Comparison of ENCODE assay signal across 7 mouse cellular contexts in the genomic region with DNA sequence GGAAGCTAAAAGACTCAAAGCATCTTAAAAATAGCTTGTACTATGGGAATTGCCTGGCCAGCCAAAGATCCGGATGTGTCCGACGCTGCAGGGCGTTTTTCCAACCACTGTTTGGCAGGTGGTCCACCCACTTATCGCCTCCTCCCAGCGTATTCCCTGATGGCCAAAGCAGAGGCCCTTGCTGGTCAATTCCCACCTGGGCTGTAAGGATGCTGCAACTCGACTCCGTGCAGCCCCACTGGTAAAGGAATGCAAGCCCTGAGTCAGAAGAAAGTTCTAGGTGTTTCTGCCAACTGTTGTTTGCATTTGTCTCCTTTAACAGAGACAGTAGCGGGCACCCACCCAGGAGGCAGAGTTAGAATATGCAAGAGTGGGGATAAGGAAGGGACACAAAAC. TPM values are rescaled to one million over a fixed set of nuclear protein-coding genes. Genes with fewer than 3 reads are reported as not detected.
DNase-seq lines count a peak whose midpoint lies in the region; ATAC-seq and TF ChIP-seq lines count a peak whose summit lies in the region.

No protein-coding gene starts in this region.

- ATAC-seq in embryonic facial prominence, embryonic 13.5 days (ENCODE audit: insufficient number of reproducible peaks, insufficient read depth, low FRiP score, low TSS enrichment, low read depth), result no peak
- ATAC-seq in hindbrain, embryonic 14.5 days (ENCODE audit: low FRiP score), result no peak
- ATAC-seq in limb, embryonic 13.5 days (ENCODE audit: low FRiP score, low read depth), result no peak; the same call in 1 of the 2 replicates
- no peak for ATAC-seq in neural tube, embryonic 11.5 days (ENCODE audit: insufficient read depth, low FRiP score, low TSS enrichment)

- DNase-seq in gastrocnemius, adult 2 months, result peak; percentile 76
- DNase-seq in hindbrain, embryonic 14.5 days (ENCODE audit: low spot score), result no peak
- no peak for DNase-seq in neural tube, embryonic 11.5 days (ENCODE audit: low spot score)
- DNase-seq in adrenal gland, adult 2 months, result no peak
- no peak for DNase-seq in embryo, embryonic 10 days (ENCODE audit: low spot score)

- H3K27me3 ChIP-seq in embryonic facial prominence, embryonic 13.5 days, result peaks cover 48% of the 10 kb centered on the region
- peaks cover 32% of the 10 kb centered on the region for H3K27me3 ChIP-seq in hindbrain, embryonic 14.5 days (ENCODE audit: control insufficient read depth, insufficient read depth, low read length)
- peaks cover 56% of the 10 kb centered on the region for H3K27me3 ChIP-seq in limb, embryonic 13.5 days
- H3K27me3 ChIP-seq in neural tube, embryonic 11.5 days (ENCODE audit: control insufficient read depth, insufficient read depth, low read length), result peaks cover 19% of the 10 kb centered on the region

- no peak for TF ChIP-seq CTCF in gastrocnemius, adult 2 months (IDR thresholded peaks at IDR 0.05)

- intact Hi-C loops in gastrocnemius, adult 2 months (cut with DNase I), result no loop called here

- peak overlapping the region; percentile 80 for H3K9ac ChIP-seq in embryonic facial prominence, embryonic 13.5 days
- peak overlapping the region; percentile 76 for H3K9ac ChIP-seq in hindbrain, embryonic 14.5 days
- peak overlapping the region; percentile 79 for H3K9ac ChIP-seq in limb, embryonic 13.5 days
- H3K9ac ChIP-seq in neural tube, embryonic 11.5 days (ENCODE audit: low read length), result peak overlapping the region; percentile 76

- no peak overlapping the region for H3K27ac ChIP-seq in embryonic facial prominence, embryonic 13.5 days
- H3K27ac ChIP-seq in gastrocnemius, adult 2 months, result peak overlapping the region; percentile 89
- no peak overlapping the region for H3K27ac ChIP-seq in hindbrain, embryonic 14.5 days
- no peak overlapping the region; the same call in 1 of the 2 replicates for H3K27ac ChIP-seq in limb, embryonic 13.5 days
- H3K27ac ChIP-seq in neural tube, embryonic 11.5 days (ENCODE audit: low read depth, low read length), result no peak overlapping the region

- peaks cover 34% of the 10 kb centered on the region for H3K4me1 ChIP-seq in embryonic facial prominence, embryonic 13.5 days
- peaks cover 16% of the 10 kb centered on the region for H3K4me1 ChIP-seq in hindbrain, embryonic 14.5 days (replicated peaks; ENCODE audit: control insufficient read depth, insufficient read depth, low read length)
- peaks cover 27% of the 10 kb centered on the region for H3K4me1 ChIP-seq in limb, embryonic 13.5 days
- no peaks in the 10 kb centered on the region for H3K4me1 ChIP-seq in neural tube, embryonic 11.5 days (ENCODE audit: control insufficient read depth, insufficient read depth, low read length)

- 11% methylated on average over 9 of the region's 9 CpGs for WGBS in embryonic facial prominence, embryonic 13.5 days
- 13% methylated on average over 9 of the region's 9 CpGs for WGBS in hindbrain, embryonic 14.5 days
- WGBS in limb, embryonic 13.5 days, result 15% methylated on average over 9 of the region's 9 CpGs
- 11% methylated on average over 9 of the region's 9 CpGs for WGBS in neural tube, embryonic 11.5 days

- H3K4me2 ChIP-seq in embryonic facial prominence, embryonic 13.5 days, result peak overlapping the region; percentile 95
- peak overlapping the region; percentile 96 for H3K4me2 ChIP-seq in hindbrain, embryonic 14.5 days (replicated peaks)
- H3K4me2 ChIP-seq in limb, embryonic 13.5 days (replicated peaks), result peak overlapping the region; percentile 94
- H3K4me2 ChIP-seq in neural tube, embryonic 11.5 days (ENCODE audit: low read depth), result peak overlapping the region; percentile 85

- H3K4me3 ChIP-seq in embryonic facial prominence, embryonic 13.5 days, result peak overlapping the region; percentile 70
- peak overlapping the region; percentile 75 for H3K4me3 ChIP-seq in gastrocnemius, adult 2 months
- H3K4me3 ChIP-seq in hindbrain, embryonic 14.5 days (replicated peaks; ENCODE audit: low read length), result peak overlapping the region; percentile 65
- peak overlapping the region; percentile 63 for H3K4me3 ChIP-seq in limb, embryonic 13.5 days
- peak overlapping the region; percentile 49; the same call in 1 of the 2 replicates for H3K4me3 ChIP-seq in neural tube, embryonic 11.5 days (ENCODE audit: low read depth, low read length)

- no peaks in the 10 kb centered on the region for H3K36me3 ChIP-seq in embryonic facial prominence, embryonic 13.5 days
- H3K36me3 ChIP-seq in hindbrain, embryonic 14.5 days (replicated peaks; ENCODE audit: control insufficient read depth, insufficient read depth), result no peaks in the 10 kb centered on the region
- H3K36me3 ChIP-seq in limb, embryonic 13.5 days, result no peaks in the 10 kb centered on the region
- no peaks in the 10 kb centered on the region for H3K36me3 ChIP-seq in neural tube, embryonic 11.5 days (ENCODE audit: control insufficient read depth, insufficient read depth, low read length)

- no peaks in the 10 kb centered on the region for H3K9me3 ChIP-seq in embryonic facial prominence, embryonic 13.5 days
- H3K9me3 ChIP-seq in hindbrain, embryonic 14.5 days (ENCODE audit: control insufficient read depth, low read length), result no peaks in the 10 kb centered on the region
- no peaks in the 10 kb centered on the region for H3K9me3 ChIP-seq in limb, embryonic 13.5 days
- no peaks in the 10 kb centered on the region for H3K9me3 ChIP-seq in neural tube, embryonic 11.5 days (ENCODE audit: control insufficient read depth, low read length)

RNA-seq across cellular contexts. Expression of a gene that starts 1.5 kb away (rescaled TPM):
- 3.8 and 4.0 TPM in 2 replicates for polyA plus RNA-seq in embryonic facial prominence, embryonic 13.5 days (2015; fragmentation: Nextera tagmentation; extraction: Ambion mirVana)
- total RNA-seq in gastrocnemius, adult 2 months (2021), result 1 to 10 TPM; 1.8 to 2.7 TPM
- polyA plus RNA-seq in hindbrain, embryonic 14.5 days (2014; fragmentation: Nextera tagmentation; extraction: Ambion mirVana), result 2.3 and 2.6 TPM in 2 replicates
- polyA plus RNA-seq in limb, embryonic 13.5 days (2015; fragmentation: Nextera tagmentation; extraction: Ambion mirVana), result 3.2 and 4.4 TPM in 2 replicates
- polyA plus RNA-seq in neural tube, embryonic 11.5 days (2014; fragmentation: Nextera tagmentation; extraction: Ambion mirVana), result 0.62 and 1.3 TPM in 2 replicates
- 1 to 10 TPM; 2.4 to 4.5 TPM for total RNA-seq in adrenal gland, adult 2 months (2021)
- 5.6 and 6.0 TPM in 2 replicates for polyA plus RNA-seq in adrenal gland, adult 2 months (2012; rRNA removed)

RNA-seq across cellular contexts. Expression of a gene that starts 27.9 kb away (rescaled TPM):
- 214 and 235 TPM in 2 replicates for polyA plus RNA-seq in embryonic facial prominence, embryonic 13.5 days (2015; fragmentation: Nextera tagmentation; extraction: Ambion mirVana)
- 1 to 10 TPM in 1 of 2 experiments, under 1 TPM in 1; 0.89 to 1.1 TPM for total RNA-seq in gastrocnemius, adult 2 months (2021)
- polyA plus RNA-seq in hindbrain, embryonic 14.5 days (2014; fragmentation: Nextera tagmentation; extraction: Ambion mirVana), result 42.8 and 52.5 TPM in 2 replicates
- polyA plus RNA-seq in limb, embryonic 13.5 days (2015; fragmentation: Nextera tagmentation; extraction: Ambion mirVana), result 235 TPM in 2 replicates
- polyA plus RNA-seq in neural tube, embryonic 11.5 days (2014; fragmentation: Nextera tagmentation; extraction: Ambion mirVana), result 389 and 409 TPM in 2 replicates
- total RNA-seq in adrenal gland, adult 2 months (2021), result 1 to 10 TPM; 7.7 to 9.1 TPM
- polyA plus RNA-seq in adrenal gland, adult 2 months (2012; rRNA removed), result 2.8 and 6.0 TPM in 2 replicates

RNA-seq across cellular contexts. Expression of a gene that starts 29.0 kb away (rescaled TPM):
- polyA plus RNA-seq in embryonic facial prominence, embryonic 13.5 days (2015; fragmentation: Nextera tagmentation; extraction: Ambion mirVana), result 11.2 and 13.4 TPM in 2 replicates
- 1 to 10 TPM; 4.1 to 7.9 TPM for total RNA-seq in gastrocnemius, adult 2 months (2021)
- polyA plus RNA-seq in hindbrain, embryonic 14.5 days (2014; fragmentation: Nextera tagmentation; extraction: Ambion mirVana), result 17.2 and 17.9 TPM in 2 replicates
- polyA plus RNA-seq in limb, embryonic 13.5 days (2015; fragmentation: Nextera tagmentation; extraction: Ambion mirVana), result 12.4 and 13.1 TPM in 2 replicates
- 14.5 and 16.0 TPM in 2 replicates for polyA plus RNA-seq in neural tube, embryonic 11.5 days (2014; fragmentation: Nextera tagmentation; extraction: Ambion mirVana)
- 10 to 100 TPM; 10.4 to 13.5 TPM for total RNA-seq in adrenal gland, adult 2 months (2021)
- 8.3 and 9.1 TPM in 2 replicates for polyA plus RNA-seq in adrenal gland, adult 2 months (2012; rRNA removed)
